Mouse (Mus musculus) limb, embryonic 10.5 days (tissue): ENCODE results near the gene Uts2. TPM values are rescaled to one million over a fixed set of nuclear protein-coding genes. Genes with fewer than 3 reads are reported as not detected.

Experiments used
- DNase-seq: peaks from one replicate; pipeline ENCODE4 v3.0.0-alpha.2; 2017; ENCODE audit warnings: low spot score
- H3K27ac ChIP-seq: fragments of 300-500 bp; sonication (generic); 2 replicates; pipeline ENCODE4 v1.5.1; 2016; ENCODE audit warnings: mild to moderate bottlenecking
- H3K27me3 ChIP-seq: fragments of 300-500 bp; sonication (generic); 2 replicates; pipeline ENCODE4 v1.6.1; 2016; ENCODE audit warnings: low read depth, mild to moderate bottlenecking; ENCODE audit not compliant: poor library complexity, severe bottlenecking
- H3K36me3 ChIP-seq: fragments of 300-500 bp; sonication (generic); 2 replicates; pipeline ENCODE4 v1.6.1; 2016; ENCODE audit warnings: mild to moderate bottlenecking, moderate library complexity
- H3K4me1 ChIP-seq: fragments of 300-500 bp; sonication (generic); 2 replicates; pipeline ENCODE4 v1.6.1; 2016
- H3K4me3 ChIP-seq: fragments of 300-500 bp; sonication (generic); 2 replicates; pipeline ENCODE4 v1.5.1; 2016; ENCODE audit warnings: mild to moderate bottlenecking, moderate library complexity
- H3K9me3 ChIP-seq: fragments of 300-500 bp; sonication (generic); replicated peaks from 2 replicates; pipeline ENCODE4 v1.6.1; 2016; ENCODE audit warnings: mild to moderate bottlenecking
- WGBS: fragments of 180-500 bp; shearing (Covaris S2); methylation state at CpG from one replicate; pipeline ENCODE4 v1.1.7; 2016; 5-methylcytosine and 5-hydroxymethylcytosine counted together
- polyA plus RNA-seq: library from polyadenylated mRNA; unstranded; fragments of >200 nt; fragmentation: Nextera tagmentation; extraction: Ambion mirVana; gene quantifications from 2 replicates; pipeline ENCODE4 v1.2.1, GENCODE M21; 2016

Gene Uts2
- polyA plus RNA-seq, 1 experiment from 2014 or later = not detected

DNA sequence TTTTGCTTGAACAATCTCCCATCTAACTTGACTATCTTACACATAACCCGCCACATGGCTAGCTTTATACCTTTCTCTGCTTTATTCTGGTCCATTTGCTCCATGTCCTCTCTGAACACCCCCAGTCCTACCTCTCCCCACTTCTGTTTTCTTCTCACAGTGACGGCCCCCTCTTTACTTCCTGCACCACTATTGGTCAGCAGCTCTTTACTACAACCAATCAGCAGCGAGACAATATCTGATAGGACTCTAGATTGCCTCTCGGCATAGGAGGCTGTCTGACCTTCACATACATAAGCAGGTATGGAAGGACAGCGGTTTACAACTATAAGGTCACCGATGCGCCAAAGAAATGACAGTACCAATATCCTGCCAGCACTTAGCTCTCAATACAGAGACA is 39.6 kb downstream of the Uts2 start:
- no peaks in the 10 kb centered on the region for H3K27me3 ChIP-seq
- WGBS = 88% methylated on average over 7 of the region's 7 CpGs
- no peaks in the 10 kb centered on the region for H3K4me1 ChIP-seq
- H3K36me3 ChIP-seq = no peaks in the 10 kb centered on the region
- H3K9me3 ChIP-seq = no peaks in the 10 kb centered on the region
- no peak for DNase-seq
- H3K27ac ChIP-seq = no peak overlapping the region
- no peak overlapping the region for H3K4me3 ChIP-seq

DNA sequence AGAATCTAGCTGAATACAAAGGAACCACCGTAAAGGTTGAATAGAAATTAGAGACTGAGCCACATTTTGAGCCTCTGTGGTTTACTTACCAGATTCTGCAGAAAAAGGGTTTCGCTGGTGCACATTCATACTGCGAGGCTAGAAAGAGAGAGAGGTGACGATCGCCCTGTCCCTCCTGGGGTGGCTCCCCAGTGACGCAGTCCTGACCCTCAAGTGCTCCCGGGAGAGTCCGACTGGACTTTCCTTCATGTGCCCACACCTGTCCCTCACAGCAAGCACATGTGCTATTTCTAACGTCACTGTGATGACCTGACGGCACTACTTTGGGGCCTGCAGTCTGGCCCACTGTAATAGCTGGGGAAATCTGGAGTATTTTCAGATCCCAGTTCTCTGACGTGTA is 40.9 kb downstream of the Uts2 start:
- no peaks in the 10 kb centered on the region for H3K9me3 ChIP-seq
- DNase-seq = no peak
- H3K36me3 ChIP-seq = no peaks in the 10 kb centered on the region
- no peak overlapping the region for H3K4me3 ChIP-seq
- H3K4me1 ChIP-seq = no peaks in the 10 kb centered on the region
- no peaks in the 10 kb centered on the region for H3K27me3 ChIP-seq
- 91% methylated on average over 11 of the region's 11 CpGs for WGBS
- no peak overlapping the region for H3K27ac ChIP-seq

DNA sequence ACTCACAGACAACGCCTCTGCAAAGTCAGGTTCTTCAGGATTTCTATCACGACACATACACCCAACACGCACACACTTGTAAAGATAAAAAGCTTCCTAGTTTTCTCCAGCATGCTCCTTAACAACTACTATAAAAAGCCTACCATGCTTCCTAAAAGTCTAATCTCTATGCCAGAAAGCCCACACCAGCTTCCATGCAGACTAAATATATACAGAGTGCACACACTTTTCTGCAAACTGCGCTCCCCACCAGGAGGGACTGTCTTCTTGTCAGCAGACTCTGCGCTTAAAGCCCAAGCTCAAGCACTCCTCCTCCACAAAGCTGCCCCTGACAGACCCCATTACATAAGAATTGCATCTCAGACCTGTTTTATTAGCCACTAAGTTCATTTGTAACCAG is 44.6 kb downstream of the Uts2 start:
- Histone ChIP-seq H3K4me1 (peaks cover 23% of the 10 kb centered on the region), H3K36me3 (0 out of 2 replicates have a peak, but pooled peaks cover under 1% of the 10 kb centered on the region), H3K27me3 (peaks cover 7% of the 10 kb centered on the region; the same call in 1 of the 2 replicates), H3K4me3 (no peak overlapping the region), H3K27ac (no peak overlapping the region), H3K9me3 (no peaks in the 10 kb centered on the region)
- 90% methylated on average over 5 of the region's 5 CpGs for WGBS
- no peak for DNase-seq

GRCm38 (mm10) chr4:151043281-151043680 is 46.4 kb downstream of the Uts2 start:
- WGBS = 60% methylated on average over 5 of the region's 5 CpGs
- no peak for DNase-seq
- H3K27ac ChIP-seq = no peak overlapping the region
- peaks cover 23% of the 10 kb centered on the region for H3K4me1 ChIP-seq
- peaks cover 17% of the 10 kb centered on the region for H3K36me3 ChIP-seq
- H3K9me3 ChIP-seq = no peaks in the 10 kb centered on the region
- H3K27me3 ChIP-seq = peaks cover 7% of the 10 kb centered on the region; the same call in 1 of the 2 replicates
- H3K4me3 ChIP-seq = peak overlapping the region; percentile 75

DNA sequence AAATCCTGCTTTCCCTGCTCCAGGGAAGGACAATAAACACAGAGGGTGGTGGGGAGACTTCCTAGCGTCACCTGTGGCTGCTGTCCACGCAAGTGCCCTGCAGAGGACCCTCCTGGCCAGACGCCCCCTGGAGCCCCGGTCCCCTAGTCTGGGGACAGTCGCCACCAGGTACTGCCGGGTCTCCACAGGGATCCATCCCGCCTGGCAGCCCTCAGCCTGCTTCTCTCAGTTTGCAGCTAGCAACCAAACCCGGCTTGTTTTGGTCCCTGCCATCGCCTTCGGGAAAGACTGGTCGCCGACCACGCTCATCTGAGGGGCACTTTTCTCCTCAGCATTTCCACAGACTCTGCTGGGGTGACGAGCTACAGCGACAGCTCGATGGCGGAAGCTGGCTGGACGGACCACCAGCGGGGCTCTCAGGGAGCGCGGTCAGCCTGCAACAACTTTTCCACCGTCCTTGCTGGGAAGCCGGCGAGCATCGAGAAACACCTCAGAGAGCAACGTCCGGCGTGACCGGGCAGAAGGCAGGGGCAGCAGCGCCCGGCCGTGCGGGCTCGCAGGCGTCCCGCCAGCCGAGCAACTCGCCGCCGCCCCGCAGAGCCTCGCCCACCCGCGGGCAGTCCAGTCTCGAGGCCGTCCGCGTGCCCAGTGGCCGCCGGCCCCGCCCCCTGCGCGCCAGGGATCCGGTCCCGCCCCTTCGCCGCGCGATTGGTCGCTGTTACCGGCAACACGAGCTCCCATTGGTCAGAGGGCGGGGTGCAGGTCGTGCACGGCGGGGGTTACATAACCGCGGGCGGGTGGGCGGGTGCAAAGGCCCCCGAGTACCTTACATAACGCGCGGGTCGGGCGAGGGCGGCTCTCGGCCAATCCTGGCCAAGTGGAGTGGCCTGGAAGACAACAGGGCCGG is 47.4 kb downstream of the Uts2 start, which contains the start of gene Per3:
Gene Per3 (minus strand): TSS at position 629 of the 907 bp plus-strand sequence.
- WGBS = under 1% methylated on average over 79 of the region's 79 CpGs

GRCm38 (mm10) chr4:151044944-151045570 is 48.2 kb downstream of the Uts2 start:
- Histone ChIP-seq H3K4me1 (peaks cover 23% of the 10 kb centered on the region), H3K4me3 (peak overlapping the region; percentile 75), H3K36me3 (peaks cover 35% of the 10 kb centered on the region), H3K27ac (peak overlapping the region; percentile 89), H3K27me3 (peaks cover 7% of the 10 kb centered on the region; the same call in 1 of the 2 replicates), H3K9me3 (no peaks in the 10 kb centered on the region)
- 5% methylated on average over 21 of the region's 21 CpGs for WGBS
- no peak for DNase-seq

More for the DNA sequence above, 47.4 kb downstream of the Uts2 start, which contains the start of gene Per3:
- Histone ChIP-seq H3K4me3 (peak within 1 kb of the TSS; percentile 75), H3K27me3 (peaks cover 7% of the 10 kb centered on the region; the same call in 1 of the 2 replicates), H3K9me3 (no peaks in the 10 kb centered on the region), H3K27ac (peak within 1 kb of the TSS; percentile 89), H3K4me1 (peaks cover 23% of the 10 kb centered on the region), H3K36me3 (peaks cover 27% of the 10 kb centered on the region)
- peak; percentile 98 for DNase-seq

DNA sequence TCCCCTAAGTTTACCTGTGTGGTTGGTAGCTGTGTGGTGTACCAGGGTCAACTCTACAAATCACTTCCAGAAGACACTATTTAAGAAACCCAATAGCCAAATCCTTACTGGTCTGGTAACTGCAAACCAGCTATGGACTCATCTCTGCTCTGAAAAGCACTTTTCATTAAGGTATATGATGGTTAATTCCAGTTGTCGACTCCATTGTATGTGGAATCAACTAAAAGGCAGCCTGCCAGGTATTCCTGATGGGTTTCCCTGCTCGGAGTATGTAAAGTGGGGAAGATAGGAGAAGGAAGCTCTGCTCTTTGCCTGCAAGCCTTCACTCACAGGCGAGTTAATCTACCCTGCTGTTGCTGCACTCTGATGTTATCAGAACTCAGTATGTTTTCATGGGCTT is 49.6 kb downstream of the Uts2 start:
- Histone ChIP-seq H3K9me3 (no peaks in the 10 kb centered on the region), H3K4me3 (no peak overlapping the region), H3K27ac (no peak overlapping the region), H3K4me1 (peaks cover 23% of the 10 kb centered on the region), H3K27me3 (peaks cover 7% of the 10 kb centered on the region; the same call in 1 of the 2 replicates), H3K36me3 (peaks cover 48% of the 10 kb centered on the region)
- no peak for DNase-seq
- WGBS = 88% methylated on average over 3 of the region's 3 CpGs

- WGBS = 96% methylated on average over 1 of the region's 1 CpGs
- H3K36me3 ChIP-seq = peaks cover 79% of the 10 kb centered on the region
- no peak overlapping the region for H3K27ac ChIP-seq
- H3K27me3 ChIP-seq = no peaks in the 10 kb centered on the region
- no peaks in the 10 kb centered on the region for H3K9me3 ChIP-seq
- no peak for DNase-seq
- no peaks in the 10 kb centered on the region for H3K4me1 ChIP-seq
- no peak overlapping the region for H3K4me3 ChIP-seq
These were observed 54.3 kb downstream of the Uts2 start for GRCm38 (mm10) chr4:151051162-151051561.

Other genes starting within 250 kb of the Uts2 start
- 25.2 and 25.9 TPM in 2 replicates for gene Errfi1, start 143.2 kb upstream of the Uts2 start, polyA plus RNA-seq
- 526 and 559 TPM in 2 replicates for gene Park7, start 82.7 kb upstream of the Uts2 start, polyA plus RNA-seq
- 0.59 and 1.1 TPM in 2 replicates for gene Tnfrsf9, start 82.5 kb upstream of the Uts2 start, polyA plus RNA-seq
- 4.7 and 7.0 TPM in 2 replicates for gene Per3, start 47.6 kb downstream of the Uts2 start, polyA plus RNA-seq
- 113 and 116 TPM in 2 replicates for gene Vamp3, start 60.9 kb downstream of the Uts2 start, polyA plus RNA-seq
- not detected in 2 replicates for gene Gm13090, start 92.5 kb downstream of the Uts2 start, polyA plus RNA-seq